Mouse (Mus musculus) olfactory bulb, adult 2 months (tissue): ENCODE measurements at regions not wholly inside any gene's neighbourhood (a gene's known extent, or its start where the extent isn't known, plus 50 kb on each side); places are given as distances from the start of the nearest gene placed in this dataset.

ENCODE experiments used
- CTCF ChIP-seq: fragments of 200-500 bp; IDR thresholded peaks from 2 replicates; pipeline ENCODE4 v1.5.1; 2012; ENCODE audit warnings: low read depth, mild to moderate bottlenecking, low read length, moderate library complexity; ENCODE audit not compliant: insufficient read depth
- POLR2A ChIP-seq: fragments of 200-500 bp; IDR thresholded peaks from 2 replicates; pipeline ENCODE4 v1.6.1; 2012; ENCODE audit warnings: mild to moderate bottlenecking, low read depth, low read length, moderate library complexity; ENCODE audit not compliant: insufficient read depth

DNA sequence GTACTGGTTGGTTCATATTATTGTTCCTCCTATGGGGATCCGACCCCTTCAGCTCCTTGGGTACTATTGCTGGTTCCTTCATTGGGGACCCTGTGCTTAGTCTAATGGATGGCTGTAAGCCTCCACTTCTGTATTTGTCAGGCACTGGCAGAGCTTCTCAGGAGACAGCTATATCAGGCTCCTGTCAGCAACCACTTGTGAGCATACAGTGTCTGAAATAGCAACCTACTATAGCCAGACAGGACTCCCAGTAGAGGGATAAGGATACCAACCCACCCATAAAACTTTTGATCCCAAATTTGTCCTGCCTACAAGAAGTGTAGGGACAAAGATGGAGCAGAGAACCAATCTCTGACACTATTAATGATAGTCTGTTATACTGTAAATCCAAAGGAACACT lies 656.4 kb downstream of the Cetn3 start:
- TF ChIP-seq CTCF: no peak
- no peak for TF ChIP-seq POLR2A
